Mouse (Mus musculus) thymus, adult 18-20 months (tissue): ENCODE results near the gene Man2b1.
"Not testable (repeated sequence)": the region's sequence is repeated elsewhere in the genome, so short reads cannot be mapped to it uniquely, and the experiment has no call there.

ENCODE experiments used
- DNase-seq, 2 experiments: peaks; one replicate each; pipeline ENCODE4 v3.0.0; 2022; ENCODE audit warnings: mixed read lengths in 2 of 2

Man2b1 gene

DNA sequence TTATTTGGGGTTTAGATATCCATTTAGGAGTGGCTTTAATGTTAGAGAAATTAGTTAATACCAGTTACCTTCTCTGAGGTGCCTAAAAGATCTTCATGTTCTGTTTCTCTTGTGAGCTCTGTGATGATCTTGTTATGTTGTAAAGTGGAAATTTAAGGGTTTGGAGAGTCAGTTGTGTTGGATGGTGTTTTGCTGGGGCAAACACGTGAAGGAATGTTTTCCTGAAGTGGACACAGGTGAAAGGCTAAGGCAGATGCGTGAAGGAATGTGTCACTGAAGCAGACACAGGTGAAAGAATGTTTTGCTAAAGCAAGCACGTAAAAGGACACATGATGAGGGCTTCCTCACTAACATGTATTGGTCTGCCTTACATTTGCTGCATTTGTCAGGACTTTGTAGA, 39.9 kb downstream of the Man2b1 start, which contains the start of gene Zfp791:
Zfp791 (minus strand) TSS at position 101 of the 400 bp plus-strand sequence.
- DNase-seq: no peak

DNA sequence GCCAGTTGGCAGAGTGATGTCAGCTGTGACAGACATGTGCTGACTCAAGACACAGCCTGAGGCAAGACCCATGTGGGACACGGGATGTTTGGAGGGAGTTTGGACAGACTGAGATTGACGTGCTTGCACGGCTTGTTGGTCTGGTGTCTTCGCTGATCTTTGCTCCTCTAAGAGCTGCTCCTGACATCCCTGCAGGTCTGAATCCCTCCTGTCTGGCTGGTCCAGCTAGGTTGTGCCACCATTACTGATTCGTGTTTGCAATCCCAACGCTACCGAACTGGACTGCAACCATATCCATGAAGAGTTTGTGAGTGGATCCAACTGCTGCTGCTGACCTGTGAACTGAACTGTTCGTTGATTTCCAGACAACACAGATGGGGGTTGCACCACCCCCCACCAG, 40.6 kb downstream of the Man2b1 start:
- DNase-seq: no peak

DNA sequence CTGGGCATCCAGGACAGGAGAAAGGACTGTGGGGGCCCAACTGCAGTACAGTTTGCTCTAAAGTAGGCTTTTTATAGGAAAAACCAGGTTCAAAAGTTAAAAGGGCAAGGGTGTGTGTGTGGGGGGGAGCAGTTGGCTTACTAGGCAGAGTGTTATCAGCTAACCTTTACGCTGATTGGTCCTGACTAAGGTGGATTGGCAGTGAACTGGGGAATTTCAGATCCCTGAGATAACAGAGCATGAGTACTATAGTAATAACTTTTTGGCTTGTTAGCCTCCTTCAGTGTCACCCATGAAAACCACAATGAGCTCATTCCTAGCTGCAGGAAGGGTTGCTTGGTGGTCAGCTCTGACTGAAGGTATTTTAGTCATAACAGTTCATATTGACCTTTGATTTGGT, 49.3 kb downstream of the Man2b1 start:
- no peak for DNase-seq

DNA sequence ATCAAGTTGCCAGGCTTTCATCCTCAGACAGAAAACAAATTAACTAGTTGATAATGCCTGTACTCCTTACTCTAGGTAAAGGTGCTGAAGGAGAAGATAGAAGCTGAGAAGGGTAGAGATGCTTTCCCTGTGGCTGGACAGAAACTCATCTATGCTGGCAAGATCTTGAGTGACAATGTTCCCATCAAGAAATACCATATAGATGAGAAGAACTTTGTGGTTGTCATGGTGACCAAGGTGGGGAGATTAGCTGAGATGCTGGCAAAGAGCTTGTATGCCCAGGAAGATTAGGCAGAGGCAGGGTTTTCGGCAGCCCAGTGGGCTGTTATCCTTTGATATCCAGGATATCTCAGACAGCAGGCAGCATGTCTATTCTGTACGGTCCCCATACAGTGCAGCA, 52.6 kb downstream of the Man2b1 start:
- not testable (repeated sequence) for DNase-seq

DNA sequence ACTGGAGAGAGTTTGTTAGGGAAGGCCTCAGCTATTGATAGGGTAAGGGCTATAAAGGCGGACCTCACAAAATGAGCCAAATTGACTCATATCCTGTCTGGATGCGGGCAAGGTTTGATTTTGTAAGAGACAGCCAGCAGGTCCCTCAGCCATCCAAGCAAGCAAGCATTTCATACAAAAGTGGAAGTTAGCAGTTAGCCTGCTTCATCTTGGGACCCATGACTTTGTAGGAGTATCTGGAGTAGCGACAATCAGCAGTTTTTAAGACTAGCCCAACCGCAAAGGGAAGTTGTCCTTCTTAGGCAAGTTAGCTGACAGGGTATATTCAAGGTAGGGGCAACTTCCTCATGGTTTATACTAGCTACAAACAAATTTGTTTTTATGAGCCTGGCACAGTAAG, 59.4 kb downstream of the Man2b1 start:
- no peak for DNase-seq
